Mouse (Mus musculus) bone marrow, adult 2 months (tissue): ENCODE data around the gene Gpr22.

ENCODE experiments used
- CTCF ChIP-seq: fragments of 200-500 bp; IDR thresholded peaks from 2 replicates; pipeline ENCODE4 v1.5.1; 2011; ENCODE audit warnings: low read length, control low read depth; ENCODE audit not compliant: control insufficient read depth, insufficient read depth
- POLR2A ChIP-seq: fragments of 200-500 bp; IDR thresholded peaks from 2 replicates; pipeline ENCODE4 v1.6.1; 2011; ENCODE audit warnings: low read depth, mild to moderate bottlenecking, control low read depth, low read length, borderline replicate concordance; ENCODE audit not compliant: control insufficient read depth

DNA sequence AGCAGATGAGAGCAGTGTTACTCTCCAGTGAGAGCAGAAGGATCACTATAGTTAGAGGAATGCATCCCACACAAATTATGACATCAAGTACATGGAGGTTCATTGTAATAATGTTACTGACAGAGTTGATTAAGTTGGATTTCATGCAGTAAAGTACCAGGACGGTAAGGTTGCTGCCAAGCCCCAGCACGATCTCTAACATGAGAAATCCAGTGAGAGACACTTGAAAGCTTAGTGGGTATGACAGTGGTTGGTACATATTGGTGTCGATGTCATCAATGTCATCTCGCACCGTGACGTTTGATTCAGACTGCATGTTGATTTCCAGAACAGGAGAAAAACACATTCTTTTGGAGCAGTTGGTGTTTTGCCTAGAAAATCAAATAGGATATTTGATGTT lies 4.1 kb downstream of the Gpr22 start:
- TF ChIP-seq POLR2A = no peak
- no peak for TF ChIP-seq CTCF
